ENCODE assay signal across 9 mouse cellular contexts in genomic region chr3:88537146-88537545, GRCm38 (mm10). TPM values are rescaled to one million over a fixed set of nuclear protein-coding genes. Genes with fewer than 3 reads are reported as not detected.
DNase-seq lines count a peak whose midpoint lies in the region; ATAC-seq and TF ChIP-seq lines count a peak whose summit lies in the region.
"Had no signal": no experiment of that assay in that cellular context is flagged by ENCODE, and none has a peak within 500 bp of the region (broad histone marks: within the 10 kb centered on the region; RNA-seq: fewer than 3 reads in every experiment).

No protein-coding gene starts in this region.

- 0 out of 2 replicates have a peak overlapping the region, but pooled peaks have one; percentile 29 for H3K27ac ChIP-seq in neural tube, embryonic 11.5 days (ENCODE audit: low read depth, low read length)
- H3K27ac ChIP-seq in hindbrain, embryonic 12.5 days: peak overlapping the region; percentile 66
- no peak overlapping the region for H3K27ac ChIP-seq in liver, postnatal 0 days (ENCODE audit: low read depth)
- peak overlapping the region; percentile 30; the same call in 1 of the 2 replicates for H3K27ac ChIP-seq in stomach, postnatal 0 days (replicated peaks)

- DNase-seq in neural tube, embryonic 11.5 days (ENCODE audit: low spot score): no peak
- no peak for DNase-seq in neural tube, embryonic 10.5 days (ENCODE audit: extremely low spot score, low spot score)
- no peak for DNase-seq in liver, postnatal 0 days
- no peak for DNase-seq in stomach, postnatal 0 days (ENCODE audit: low spot score)
- no peak for DNase-seq in frontal cortex, postnatal 25 days (ENCODE audit: low spot score in 2 of 2)
- no peak for DNase-seq in adrenal gland, adult (ENCODE audit: inconsistent age in 2 of 2, low spot score in 1 of 2)
- DNase-seq in left cerebral cortex, adult 8-10 months (ENCODE audit: low spot score in 2 of 2): no peak

- H3K4me3 ChIP-seq in neural tube, embryonic 11.5 days (ENCODE audit: low read depth, low read length): peak overlapping the region; percentile 80
- H3K4me3 ChIP-seq in hindbrain, embryonic 12.5 days: peak overlapping the region; percentile 94
- peak overlapping the region; percentile 43 for H3K4me3 ChIP-seq in liver, postnatal 0 days (ENCODE audit: low read depth, low read length)
- no peak overlapping the region; the same call in 1 of the 2 replicates for H3K4me3 ChIP-seq in stomach, postnatal 0 days (ENCODE audit: low read depth, low read length)

- no peak for TF ChIP-seq CTCF in liver, postnatal 0 days (IDR thresholded peaks at IDR 0.05; ENCODE audit: low read depth)
- TF ChIP-seq CTCF in stomach, postnatal 0 days (IDR thresholded peaks at IDR 0.05; ENCODE audit: low read depth): no peak

- peaks cover 23% of the 10 kb centered on the region for H3K36me3 ChIP-seq in neural tube, embryonic 11.5 days (ENCODE audit: control insufficient read depth, insufficient read depth, low read length)
- peaks cover 48% of the 10 kb centered on the region for H3K36me3 ChIP-seq in hindbrain, embryonic 12.5 days
- H3K36me3 ChIP-seq in liver, postnatal 0 days (replicated peaks; ENCODE audit: insufficient read depth, low read length): no peaks in the 10 kb centered on the region
- peaks cover 4% of the 10 kb centered on the region; the same call in 1 of the 2 replicates for H3K36me3 ChIP-seq in stomach, postnatal 0 days (ENCODE audit: control insufficient read depth, insufficient read depth, low read length)

- no peak for ATAC-seq in neural tube, embryonic 11.5 days (ENCODE audit: insufficient read depth, low FRiP score, low TSS enrichment)
- no peak for ATAC-seq in hindbrain, embryonic 12.5 days (ENCODE audit: low FRiP score)
- 0 out of 2 replicates have a peak, but pooled peaks have one; percentile 1 for ATAC-seq in liver, postnatal 0 days
- peak; percentile 1; the same call in 1 of the 2 replicates for ATAC-seq in stomach, postnatal 0 days (ENCODE audit: low FRiP score, low TSS enrichment)

- peaks cover 53% of the 10 kb centered on the region for H3K4me1 ChIP-seq in neural tube, embryonic 11.5 days (ENCODE audit: control insufficient read depth, insufficient read depth, low read length)
- H3K4me1 ChIP-seq in hindbrain, embryonic 12.5 days: peaks cover 69% of the 10 kb centered on the region
- H3K4me1 ChIP-seq in liver, postnatal 0 days (ENCODE audit: insufficient read depth): peaks cover 18% of the 10 kb centered on the region
- H3K4me1 ChIP-seq in stomach, postnatal 0 days (replicated peaks; ENCODE audit: control insufficient read depth, insufficient read depth): peaks cover 13% of the 10 kb centered on the region; the same call in 1 of the 2 replicates

- H3K27me3 ChIP-seq in neural tube, embryonic 11.5 days (ENCODE audit: control insufficient read depth, insufficient read depth, low read length): no peaks in the 10 kb centered on the region
- H3K27me3 ChIP-seq in hindbrain, embryonic 12.5 days: no peaks in the 10 kb centered on the region
- H3K27me3 ChIP-seq in liver, postnatal 0 days (ENCODE audit: insufficient read depth, low read length): peaks cover 9% of the 10 kb centered on the region; the same call in 1 of the 2 replicates
- H3K27me3 ChIP-seq in stomach, postnatal 0 days (ENCODE audit: control insufficient read depth, insufficient read depth, low read length): no peaks in the 10 kb centered on the region

- TF ChIP-seq EP300 in liver, postnatal 0 days (IDR thresholded peaks at IDR 0.05; ENCODE audit: low read depth): no peak
- no peak for TF ChIP-seq EP300 in stomach, postnatal 0 days (optimal IDR thresholded peaks at IDR 0.05)

- H3K9me3 ChIP-seq in neural tube, embryonic 11.5 days (ENCODE audit: control insufficient read depth, low read length): no peaks in the 10 kb centered on the region
- H3K9me3 ChIP-seq in hindbrain, embryonic 12.5 days (replicated peaks): no peaks in the 10 kb centered on the region
- no peaks in the 10 kb centered on the region for H3K9me3 ChIP-seq in liver, postnatal 0 days (ENCODE audit: low read length)
- no peaks in the 10 kb centered on the region for H3K9me3 ChIP-seq in stomach, postnatal 0 days (ENCODE audit: control insufficient read depth, low read length)

- H3K9ac ChIP-seq in neural tube, embryonic 11.5 days (ENCODE audit: low read length): no peak overlapping the region; the same call in 1 of the 2 replicates
- H3K9ac ChIP-seq in hindbrain, embryonic 12.5 days: peak overlapping the region; percentile 99
- 0 out of 2 replicates have a peak overlapping the region, but pooled peaks have one; percentile 51 for H3K9ac ChIP-seq in liver, postnatal 0 days (replicated peaks)
- H3K9ac ChIP-seq in stomach, postnatal 0 days (ENCODE audit: low read length): peak overlapping the region; percentile 52; the same call in 1 of the 2 replicates

- WGBS in neural tube, embryonic 11.5 days: 63% methylated on average over 6 of the region's 6 CpGs
- WGBS in hindbrain, embryonic 12.5 days: 63% methylated on average over 6 of the region's 6 CpGs
- WGBS in liver, postnatal 0 days (ENCODE audit: insufficient replicate concordance): 84% methylated on average over 6 of the region's 6 CpGs
- 70% methylated on average over 6 of the region's 6 CpGs for WGBS in stomach, postnatal 0 days

- peak overlapping the region; percentile 66 for H3K4me2 ChIP-seq in neural tube, embryonic 11.5 days (ENCODE audit: low read depth)
- peak overlapping the region; percentile 95 for H3K4me2 ChIP-seq in hindbrain, embryonic 12.5 days (replicated peaks)
- H3K4me2 ChIP-seq in liver, postnatal 0 days (ENCODE audit: low read depth, low read length): peak overlapping the region; percentile 78
- H3K4me2 ChIP-seq in stomach, postnatal 0 days (replicated peaks; ENCODE audit: low read depth): peak overlapping the region; percentile 58

RNA-seq across cellular contexts. Expression of gene Mex3a, which starts 5.0 kb away (rescaled TPM):
- 42.0 and 43.6 TPM in 2 replicates for polyA plus RNA-seq in neural tube, embryonic 11.5 days (2014; fragmentation: Nextera tagmentation; extraction: Ambion mirVana)
- 44.2 and 44.5 TPM in 2 replicates for polyA plus RNA-seq in hindbrain, embryonic 12.5 days (2016; fragmentation: Nextera tagmentation; extraction: Ambion mirVana)
- 0.37 and 0.51 TPM in 2 replicates for polyA plus RNA-seq in liver, postnatal 0 days (2015; fragmentation: Nextera tagmentation; extraction: Ambion mirVana)
- polyA plus RNA-seq in stomach, postnatal 0 days (2015; fragmentation: Nextera tagmentation; extraction: Ambion mirVana): 3.3 and 3.4 TPM in 2 replicates
- 1 to 10 TPM; 2.3 to 3.1 (median 2.6) TPM for total RNA-seq in left cerebral cortex, adult 8-10 months (2022)

RNA-seq across cellular contexts. Expression of gene Rab25, which starts 11.0 kb away (rescaled TPM):
- polyA plus RNA-seq in neural tube, embryonic 11.5 days (2014; fragmentation: Nextera tagmentation; extraction: Ambion mirVana): 0.70 and 0.78 TPM in 2 replicates
- 1.5 and 2.4 TPM in 2 replicates for polyA plus RNA-seq in hindbrain, embryonic 12.5 days (2016; fragmentation: Nextera tagmentation; extraction: Ambion mirVana)
- polyA plus RNA-seq in liver, postnatal 0 days (2015; fragmentation: Nextera tagmentation; extraction: Ambion mirVana): 0.13 and 0.29 TPM in 2 replicates
- polyA plus RNA-seq in stomach, postnatal 0 days (2015; fragmentation: Nextera tagmentation; extraction: Ambion mirVana): 252 and 271 TPM in 2 replicates
- not detected for total RNA-seq in left cerebral cortex, adult 8-10 months (2022)
- total RNA-seq: adrenal gland, adult 8-10 months had no signal

RNA-seq across cellular contexts. Expression of gene Lamtor2, which starts 15.7 kb away (rescaled TPM):
- polyA plus RNA-seq in neural tube, embryonic 11.5 days (2014; fragmentation: Nextera tagmentation; extraction: Ambion mirVana): 82.1 and 98.4 TPM in 2 replicates
- polyA plus RNA-seq in hindbrain, embryonic 12.5 days (2016; fragmentation: Nextera tagmentation; extraction: Ambion mirVana): 124 and 140 TPM in 2 replicates
- polyA plus RNA-seq in liver, postnatal 0 days (2015; fragmentation: Nextera tagmentation; extraction: Ambion mirVana): 104 and 106 TPM in 2 replicates
- 154 and 157 TPM in 2 replicates for polyA plus RNA-seq in stomach, postnatal 0 days (2015; fragmentation: Nextera tagmentation; extraction: Ambion mirVana)
- total RNA-seq in left cerebral cortex, adult 8-10 months (2022): 100 to 1,000 TPM; 102 to 133 (median 110) TPM

RNA-seq across cellular contexts. Expression of gene Ubqln4, which starts 16.4 kb away (rescaled TPM):
- polyA plus RNA-seq in neural tube, embryonic 11.5 days (2014; fragmentation: Nextera tagmentation; extraction: Ambion mirVana): 80.2 and 84.0 TPM in 2 replicates
- 59.4 and 60.7 TPM in 2 replicates for polyA plus RNA-seq in hindbrain, embryonic 12.5 days (2016; fragmentation: Nextera tagmentation; extraction: Ambion mirVana)
- 12.5 and 13.5 TPM in 2 replicates for polyA plus RNA-seq in liver, postnatal 0 days (2015; fragmentation: Nextera tagmentation; extraction: Ambion mirVana)
- 19.5 and 21.8 TPM in 2 replicates for polyA plus RNA-seq in stomach, postnatal 0 days (2015; fragmentation: Nextera tagmentation; extraction: Ambion mirVana)
- total RNA-seq in left cerebral cortex, adult 8-10 months (2022): 100 to 1,000 TPM; 121 to 142 (median 129) TPM

RNA-seq across cellular contexts. Expression of gene Lmna, which starts 27.4 kb away (rescaled TPM):
- polyA plus RNA-seq in neural tube, embryonic 11.5 days (2014; fragmentation: Nextera tagmentation; extraction: Ambion mirVana): 16.1 and 17.4 TPM in 2 replicates
- 48.9 and 61.6 TPM in 2 replicates for polyA plus RNA-seq in hindbrain, embryonic 12.5 days (2016; fragmentation: Nextera tagmentation; extraction: Ambion mirVana)
- polyA plus RNA-seq in liver, postnatal 0 days (2015; fragmentation: Nextera tagmentation; extraction: Ambion mirVana): 68.4 and 73.4 TPM in 2 replicates
- 250 and 267 TPM in 2 replicates for polyA plus RNA-seq in stomach, postnatal 0 days (2015; fragmentation: Nextera tagmentation; extraction: Ambion mirVana)
- total RNA-seq in left cerebral cortex, adult 8-10 months (2022): 10 to 100 TPM; 50.1 to 67.5 (median 60.3) TPM

Comparison
In these comparisons a context has a peak if more than half of its experiments do, and no peak if none do; other contexts are left out.
1. ATAC-seq: peak in liver, postnatal 0 days (single experiment) and stomach, postnatal 0 days (single experiment); none in neural tube, embryonic 11.5 days (single experiment) and hindbrain, embryonic 12.5 days (single experiment).
2. RNA of gene Rab25, which starts 11.0 kb away (polyA plus RNA-seq): 252 to 271 TPM in stomach, postnatal 0 days; 1.5 to 2.4 TPM in hindbrain, embryonic 12.5 days, 0.70 to 0.78 TPM in neural tube, embryonic 11.5 days and 0.13 to 0.29 TPM in liver, postnatal 0 days; every median in the first group is over 10 times any median in the second.
3. Peak in every context shown above with its lines, with median percentiles within 50 percentile points of each other: H3K4me2 ChIP-seq.